Mouse (Mus musculus) liver, adult 2 months (tissue): ENCODE data around the gene Rad51b.
A peak's percentile ranks its signal among the peaks of the same experiment; 100 is the strongest.

ENCODE experiments used
- CTCF ChIP-seq: fragments of 200-500 bp; IDR thresholded peaks from 2 replicates; pipeline ENCODE4 v1.5.1; 2011; ENCODE audit warnings: low read depth, low read length, control low read depth
- POLR2A ChIP-seq: fragments of 200-500 bp; IDR thresholded peaks from 2 replicates; pipeline ENCODE4 v1.6.1; 2011; ENCODE audit warnings: low read length, control low read depth; ENCODE audit not compliant: insufficient read depth; ENCODE audit errors: extremely low read depth

GRCm38 (mm10) chr12:79641570-79642285, 344.6 kb downstream of the Rad51b start:
- TF ChIP-seq CTCF = peak; percentile 26; the same call in 1 of the 2 replicates
- no peak for TF ChIP-seq POLR2A
